Mouse (Mus musculus): ENCODE data around the gene Fam166a. TPM values are rescaled to one million over a fixed set of nuclear protein-coding genes. Genes with fewer than 3 reads are reported as not detected.

Fam166a gene
- polyA plus RNA-seq, 1 experiment from 2014 or later, result 1.1 TPM

- DNase-seq (ENCODE audit: low spot score) (no peak), ATAC-seq (no peak; the same call in 1 of the 2 replicates)
- H3K9ac ChIP-seq (ENCODE audit: low read length), result peak overlapping the region; percentile 56; the same call in 1 of the 2 replicates
- WGBS, result 47% methylated on average over 8 of the region's 8 CpGs
- H3K9me3 ChIP-seq (replicated peaks; ENCODE audit: control insufficient read depth, low read length), result no peaks in the 10 kb centered on the region
- H3K27ac ChIP-seq (ENCODE audit: low read depth, low read length), result no peak overlapping the region
- H3K36me3 ChIP-seq (ENCODE audit: control insufficient read depth, insufficient read depth, low read length), result peaks cover 11% of the 10 kb centered on the region; the same call in 1 of the 2 replicates
- peaks cover 15% of the 10 kb centered on the region for H3K4me1 ChIP-seq (ENCODE audit: control insufficient read depth, insufficient read depth, low read length)
- H3K27me3 ChIP-seq (replicated peaks; ENCODE audit: control insufficient read depth, insufficient read depth, low read length), result no peaks in the 10 kb centered on the region
- H3K4me2 ChIP-seq (ENCODE audit: low read length), result peak overlapping the region; percentile 93
- H3K4me3 ChIP-seq (ENCODE audit: low read depth, low read length), result peak overlapping the region; percentile 66; the same call in 1 of the 2 replicates
These were observed 21.8 kb downstream of the Fam166a start for GRCm38 (mm10) chr2:25240310-25240709.

- Histone ChIP-seq H3K9me3 (replicated peaks; ENCODE audit: control insufficient read depth, low read length) (no peaks in the 10 kb centered on the region), H3K36me3 (ENCODE audit: control insufficient read depth, insufficient read depth, low read length) (peaks cover 16% of the 10 kb centered on the region; the same call in 1 of the 2 replicates), H3K9ac (ENCODE audit: low read length) (peak overlapping the region; percentile 56), H3K4me1 (ENCODE audit: control insufficient read depth, insufficient read depth, low read length) (peaks cover 15% of the 10 kb centered on the region), H3K4me3 (ENCODE audit: low read depth, low read length) (peak overlapping the region; percentile 66), H3K27me3 (replicated peaks; ENCODE audit: control insufficient read depth, insufficient read depth, low read length) (no peaks in the 10 kb centered on the region), H3K27ac (ENCODE audit: low read depth, low read length) (no peak overlapping the region), H3K4me2 (ENCODE audit: low read length) (peak overlapping the region; percentile 93)
- ATAC-seq (peak; percentile 85), DNase-seq (ENCODE audit: low spot score) (peak; percentile 89)
- WGBS, result 1% methylated on average over 29 of the region's 29 CpGs
These were observed 22.3 kb downstream of the Fam166a start for GRCm38 (mm10) chr2:25240723-25241437.

GRCm38 (mm10) chr2:25241438-25241775 is 22.9 kb downstream of the Fam166a start:
- peak overlapping the region; percentile 83 for H3K9ac ChIP-seq (ENCODE audit: low read length)
- ATAC-seq, result peak; percentile 19
- DNase-seq (ENCODE audit: low spot score), result no peak
- peak overlapping the region; percentile 66 for H3K4me3 ChIP-seq (ENCODE audit: low read depth, low read length)
- no peaks in the 10 kb centered on the region for H3K27me3 ChIP-seq (replicated peaks; ENCODE audit: control insufficient read depth, insufficient read depth, low read length)
- 17% methylated on average over 6 of the region's 6 CpGs for WGBS
- peak overlapping the region; percentile 93 for H3K4me2 ChIP-seq (ENCODE audit: low read length)
- no peaks in the 10 kb centered on the region for H3K9me3 ChIP-seq (replicated peaks; ENCODE audit: control insufficient read depth, low read length)
- H3K36me3 ChIP-seq (ENCODE audit: control insufficient read depth, insufficient read depth, low read length), result peaks cover 22% of the 10 kb centered on the region; the same call in 1 of the 2 replicates
- H3K4me1 ChIP-seq (ENCODE audit: control insufficient read depth, insufficient read depth, low read length), result peaks cover 15% of the 10 kb centered on the region
- no peak overlapping the region for H3K27ac ChIP-seq (ENCODE audit: low read depth, low read length)

GRCm38 (mm10) chr2:25242101-25242506 is 23.6 kb downstream of the Fam166a start, which contains the start of the genes Rnf208 and Cysrt1:
Gene Rnf208, plus strand, starts transcription at chr2:25242255.
Gene Cysrt1, minus strand, starts transcription at chr2:25242452.
- H3K4me2 ChIP-seq (ENCODE audit: low read length), result peak within 1 kb of the TSS; percentile 93
- peaks cover 25% of the 10 kb centered on the region for H3K36me3 ChIP-seq (ENCODE audit: control insufficient read depth, insufficient read depth, low read length)
- DNase-seq (ENCODE audit: low spot score), result peak; percentile 55
- ATAC-seq, result peak; percentile 57
- no peaks in the 10 kb centered on the region for H3K27me3 ChIP-seq (replicated peaks; ENCODE audit: control insufficient read depth, insufficient read depth, low read length)
- WGBS, result under 1% methylated on average over 13 of the region's 59 CpGs
- peak within 1 kb of the TSS; percentile 66 for H3K4me3 ChIP-seq (ENCODE audit: low read depth, low read length)
- no peak within 1 kb of the TSS for H3K27ac ChIP-seq (ENCODE audit: low read depth, low read length)
- H3K9me3 ChIP-seq (replicated peaks; ENCODE audit: control insufficient read depth, low read length), result no peaks in the 10 kb centered on the region
- H3K9ac ChIP-seq (ENCODE audit: low read length), result peak within 1 kb of the TSS; percentile 83
- peaks cover 15% of the 10 kb centered on the region for H3K4me1 ChIP-seq (ENCODE audit: control insufficient read depth, insufficient read depth, low read length)

GRCm38 (mm10) chr2:25243342-25243741 is 24.8 kb downstream of the Fam166a start:
- Histone ChIP-seq H3K4me3 (ENCODE audit: low read depth, low read length) (peak overlapping the region; percentile 66), H3K36me3 (ENCODE audit: control insufficient read depth, insufficient read depth, low read length) (peaks cover 37% of the 10 kb centered on the region), H3K4me1 (ENCODE audit: control insufficient read depth, insufficient read depth, low read length) (peaks cover 15% of the 10 kb centered on the region), H3K27me3 (replicated peaks; ENCODE audit: control insufficient read depth, insufficient read depth, low read length) (no peaks in the 10 kb centered on the region), H3K27ac (ENCODE audit: low read depth, low read length) (no peak overlapping the region), H3K9me3 (replicated peaks; ENCODE audit: control insufficient read depth, low read length) (no peaks in the 10 kb centered on the region), H3K4me2 (ENCODE audit: low read length) (peak overlapping the region; percentile 93), H3K9ac (ENCODE audit: low read length) (peak overlapping the region; percentile 83; the same call in 1 of the 2 replicates)
- DNase-seq (ENCODE audit: low spot score), result no peak
- WGBS, result 84% methylated on average over 8 of the region's 8 CpGs
- ATAC-seq, result no peak

GRCm38 (mm10) chr2:25244144-25244543 is 25.6 kb downstream of the Fam166a start:
- Histone ChIP-seq H3K4me1 (ENCODE audit: control insufficient read depth, insufficient read depth, low read length) (peaks cover 15% of the 10 kb centered on the region), H3K27ac (ENCODE audit: low read depth, low read length) (no peak overlapping the region), H3K4me3 (ENCODE audit: low read depth, low read length) (no peak overlapping the region), H3K9ac (ENCODE audit: low read length) (no peak overlapping the region), H3K9me3 (replicated peaks; ENCODE audit: control insufficient read depth, low read length) (no peaks in the 10 kb centered on the region), H3K36me3 (ENCODE audit: control insufficient read depth, insufficient read depth, low read length) (peaks cover 45% of the 10 kb centered on the region), H3K4me2 (ENCODE audit: low read length) (no peak overlapping the region), H3K27me3 (replicated peaks; ENCODE audit: control insufficient read depth, insufficient read depth, low read length) (no peaks in the 10 kb centered on the region)
- DNase-seq (ENCODE audit: low spot score) (no peak), ATAC-seq (no peak)
- WGBS, result 93% methylated on average over 4 of the region's 4 CpGs

- Histone ChIP-seq H3K36me3 (ENCODE audit: control insufficient read depth, insufficient read depth, low read length) (peaks cover 66% of the 10 kb centered on the region), H3K27me3 (replicated peaks; ENCODE audit: control insufficient read depth, insufficient read depth, low read length) (no peaks in the 10 kb centered on the region), H3K4me3 (ENCODE audit: low read depth, low read length) (no peak within 1 kb of the TSS), H3K4me1 (ENCODE audit: control insufficient read depth, insufficient read depth, low read length) (peaks cover 7% of the 10 kb centered on the region), H3K9ac (ENCODE audit: low read length) (no peak within 1 kb of the TSS), H3K27ac (ENCODE audit: low read depth, low read length) (no peak within 1 kb of the TSS), H3K9me3 (replicated peaks; ENCODE audit: control insufficient read depth, low read length) (no peaks in the 10 kb centered on the region), H3K4me2 (ENCODE audit: low read length) (no peak within 1 kb of the TSS)
- 90% methylated on average over 10 of the region's 10 CpGs for WGBS
- ATAC-seq (no peak), DNase-seq (ENCODE audit: low spot score) (no peak)
These were observed 27.9 kb downstream of the Fam166a start, which contains the start of gene AL732309.1 for GRCm38 (mm10) chr2:25246183-25247072. Gene AL732309.1, minus strand, starts transcription at chr2:25246863.

- Histone ChIP-seq H3K27ac (ENCODE audit: low read depth, low read length) (no peak overlapping the region), H3K4me3 (ENCODE audit: low read depth, low read length) (no peak overlapping the region), H3K9me3 (replicated peaks; ENCODE audit: control insufficient read depth, low read length) (no peaks in the 10 kb centered on the region), H3K27me3 (replicated peaks; ENCODE audit: control insufficient read depth, insufficient read depth, low read length) (no peaks in the 10 kb centered on the region), H3K4me2 (ENCODE audit: low read length) (no peak overlapping the region), H3K36me3 (ENCODE audit: control insufficient read depth, insufficient read depth, low read length) (peaks cover 51% of the 10 kb centered on the region), H3K4me1 (ENCODE audit: control insufficient read depth, insufficient read depth, low read length) (peaks cover 12% of the 10 kb centered on the region), H3K9ac (ENCODE audit: low read length) (no peak overlapping the region)
- no peak for ATAC-seq
- 90% methylated on average over 1 of the region's 1 CpGs for WGBS
- no peak for DNase-seq (ENCODE audit: low spot score)
These were observed 33.8 kb downstream of the Fam166a start for GRCm38 (mm10) chr2:25252331-25252730.

Data from forebrain, embryonic 14.5 days (tissue).